Mouse (Mus musculus): Measurements from ENCODE around the gene Lrrc74b.

DNA sequence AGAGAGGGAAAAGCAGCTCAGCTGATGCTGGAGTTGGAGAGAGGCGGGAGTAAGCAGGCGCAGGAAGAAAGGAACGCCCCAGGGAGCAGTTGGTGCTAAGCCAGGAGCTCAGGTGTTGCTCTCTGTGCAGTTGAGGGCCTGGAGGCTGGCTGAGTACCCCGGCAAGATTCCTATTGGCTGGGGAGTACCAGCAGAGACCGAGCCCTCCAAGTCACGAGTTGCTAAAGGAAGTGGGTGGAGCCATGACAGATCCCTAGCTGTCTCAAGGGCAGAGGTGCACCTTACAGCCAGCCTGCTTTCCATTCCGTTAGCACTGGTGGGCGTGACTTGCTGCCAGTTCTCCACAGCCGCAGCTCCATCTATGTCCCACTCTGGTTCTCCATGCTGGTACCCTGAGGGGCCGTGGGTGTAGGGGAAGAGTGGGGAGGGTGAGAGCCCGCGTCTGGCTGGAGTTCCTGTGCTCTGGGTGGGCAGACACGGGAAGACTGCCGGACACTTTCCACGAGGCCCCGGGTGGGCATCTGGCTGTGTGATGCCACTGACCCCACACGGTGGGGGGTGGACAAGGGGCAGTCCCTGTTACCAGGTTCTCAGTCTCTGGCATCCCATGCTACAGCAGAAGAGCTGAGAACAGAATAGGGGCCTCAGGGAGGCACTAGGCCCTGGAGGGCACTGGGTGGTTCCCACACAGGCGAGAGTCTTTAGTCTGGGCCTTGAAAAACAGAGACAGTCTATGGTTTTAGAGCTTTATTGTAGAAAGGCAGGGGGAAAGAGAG is 6.9 kb downstream of the Lrrc74b start:
- TF ChIP-seq CTCF (IDR thresholded peaks at IDR 0.05; ENCODE audit: control insufficient read depth, insufficient read depth, insufficient replicate concordance, low read depth, low read length) (no peak), POLR2A (IDR thresholded peaks at IDR 0.05; ENCODE audit: control insufficient read depth, low read depth, low read length) (no peak)
